Mouse (Mus musculus) MEL (cell line): Measurements from ENCODE around the gene Mpzl3.

Experiments used
- BHLHE40 ChIP-seq: IDR thresholded peaks from 2 replicates; pipeline ENCODE4 v1.6.1; 2012; ENCODE audit warnings: low read depth, mild to moderate bottlenecking, inconsistent platforms, low read length, improper control_type of control experiment, borderline replicate concordance
- CHD2 ChIP-seq: IDR thresholded peaks from 2 replicates; pipeline ENCODE4 v1.6.1; 2011; ENCODE audit warnings: low read length, improper control_type of control experiment
- CTCF ChIP-seq, 3 experiments: IDR thresholded peaks in 2 of 3; conservative IDR thresholded peaks in 1 of 3; 2 replicates each; pipeline ENCODE4 v1.5.1; 2011 to 2012; ENCODE audit warnings: low read length in 3 of 3, low read depth in 2 of 3, mild to moderate bottlenecking in 2 of 3, improper control_type of control experiment in 1 of 3, inconsistent platforms in 1 of 3, mixed read lengths in 1 of 3, moderate library complexity in 1 of 3; ENCODE audit not compliant: control insufficient read depth in 1 of 3, insufficient read depth in 1 of 3, poor library complexity in 1 of 3, severe bottlenecking in 1 of 3
- ETS1 ChIP-seq: IDR thresholded peaks from 2 replicates; pipeline ENCODE4 v1.6.1; 2012; ENCODE audit warnings: low read depth, mild to moderate bottlenecking, inconsistent platforms, low read length, improper control_type of control experiment, moderate library complexity
- GABPA ChIP-seq: IDR thresholded peaks from 2 replicates; pipeline ENCODE4 v1.6.1; 2012; ENCODE audit warnings: low read depth, mild to moderate bottlenecking, inconsistent platforms, low read length, improper control_type of control experiment, moderate library complexity
- MYC ChIP-seq: IDR thresholded peaks from 2 replicates; pipeline ENCODE4 v1.6.1; 2011; ENCODE audit warnings: low read depth, mild to moderate bottlenecking, low read length, improper control_type of control experiment, moderate library complexity
- POLR2A ChIP-seq, 2 experiments: IDR thresholded peaks; 2 replicates each; pipeline ENCODE4 v1.6.1; 2011 to 2012; ENCODE audit warnings: low read length in 2 of 2, mild to moderate bottlenecking in 2 of 2, control low read depth in 1 of 2, improper control_type of control experiment in 1 of 2, low read depth in 1 of 2, moderate library complexity in 1 of 2; ENCODE audit not compliant: control insufficient read depth in 1 of 2, insufficient read depth in 1 of 2, poor library complexity in 1 of 2
- POLR2AphosphoS5 ChIP-seq: IDR thresholded peaks from 2 replicates; pipeline ENCODE4 v1.6.1; 2012; ENCODE audit warnings: low read depth, borderline replicate concordance, mild to moderate bottlenecking, inconsistent platforms, low read length, moderate library complexity, mixed read lengths
- RCOR1 ChIP-seq: IDR thresholded peaks from 2 replicates; pipeline ENCODE4 v1.6.1; 2012; ENCODE audit warnings: low read depth, mild to moderate bottlenecking, inconsistent platforms, low read length, improper control_type of control experiment
- TCF12 ChIP-seq: IDR thresholded peaks from 2 replicates; pipeline ENCODE4 v1.6.1; 2014; ENCODE audit warnings: low read depth, mild to moderate bottlenecking, inconsistent platforms, low read length, improper control_type of control experiment, moderate library complexity
- USF1 ChIP-seq: IDR thresholded peaks from 2 replicates; pipeline ENCODE4 v1.6.1; 2014; ENCODE audit warnings: low read depth, mild to moderate bottlenecking, inconsistent platforms, low read length, improper control_type of control experiment, moderate library complexity
- ZC3H11A ChIP-seq: IDR thresholded peaks from 2 replicates; pipeline ENCODE4 v1.6.1; 2012; ENCODE audit warnings: low read depth, mild to moderate bottlenecking, inconsistent platforms, low read length, improper control_type of control experiment
- ZNF384 ChIP-seq: IDR thresholded peaks from 2 replicates; pipeline ENCODE4 v1.6.1; 2012; ENCODE audit warnings: low read depth, mild to moderate bottlenecking, inconsistent platforms, low read length, improper control_type of control experiment

GRCm38 (mm10) chr9:45042947-45043346 is 12.0 kb upstream of the Mpzl3 start:
- no peak for TF ChIP-seq TCF12
- no peak for TF ChIP-seq MYC
- no peak for TF ChIP-seq GABPA
- TF ChIP-seq CHD2: no peak
- TF ChIP-seq ZC3H11A: no peak
- TF ChIP-seq CTCF (IDR thresholded peaks at IDR 0.05 in 2 of 3, conservative IDR thresholded peaks at IDR 0.05 in 1 of 3; ENCODE audit: control insufficient read depth in 1 of 3, insufficient read depth in 1 of 3, low read depth in 2 of 3, low read length in 3 of 3, poor library complexity in 1 of 3, severe bottlenecking in 1 of 3): no peak
- TF ChIP-seq BHLHE40: no peak
- no peak for TF ChIP-seq POLR2A (IDR thresholded peaks at IDR 0.05; ENCODE audit: control insufficient read depth in 1 of 2, insufficient read depth in 1 of 2, low read depth in 1 of 2, low read length in 2 of 2, poor library complexity in 1 of 2)
- TF ChIP-seq USF1: no peak
- TF ChIP-seq RCOR1: no peak
- no peak for TF ChIP-seq ETS1
- TF ChIP-seq POLR2AphosphoS5: no peak
- TF ChIP-seq ZNF384: no peak
